Mouse (Mus musculus) G1E (cell line): ENCODE results near the gene Tmem233.

Experiments
- CTCF ChIP-seq: IDR thresholded peaks from 2 replicates; pipeline ENCODE4 v1.5.1; 2012; ENCODE audit warnings: low read depth, low read length, inconsistent platforms, mixed read lengths
- GATA1 ChIP-seq: IDR thresholded peaks from 2 replicates; pipeline ENCODE4 v1.6.1; 2012; ENCODE audit warnings: borderline replicate concordance, low read length, inconsistent platforms, mixed read lengths

DNA sequence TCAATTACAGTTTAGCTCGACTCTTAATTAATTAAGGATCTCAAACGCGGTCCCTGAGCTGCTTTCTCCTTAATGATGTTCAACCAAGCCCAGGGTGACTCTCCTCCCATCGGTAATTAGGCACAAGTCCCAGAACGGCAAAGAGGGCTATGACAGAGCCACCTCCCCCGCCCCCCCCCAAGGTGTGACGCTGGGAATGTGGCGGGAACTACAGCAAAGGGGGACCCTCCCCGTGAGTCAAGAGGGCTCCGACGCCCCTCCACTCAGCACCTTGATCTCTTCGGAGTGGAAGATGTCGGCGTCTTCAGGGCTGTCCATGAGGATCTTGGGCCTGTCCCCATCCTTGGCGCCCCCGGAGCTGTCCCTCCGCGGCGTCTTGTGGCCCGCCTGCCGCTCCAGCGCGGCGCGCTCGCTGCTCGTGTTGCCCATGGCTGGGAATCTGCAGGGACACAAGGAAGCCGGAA lies 59.2 kb downstream of the Tmem233 start:
- TF ChIP-seq CTCF, result no peak
- no peak for TF ChIP-seq GATA1
